Mouse (Mus musculus) G1E (cell line): ENCODE measurements at regions not wholly inside any gene's neighbourhood (a gene's known extent, or its start where the extent isn't known, plus 50 kb on each side); places are given as distances from the start of the nearest gene placed in this dataset.

Experiments used
- ATAC-seq: 2 replicates; pipeline ENCODE4 v1.8.0; 2016; ENCODE audit warnings: mild to moderate bottlenecking; ENCODE audit not compliant: insufficient number of reproducible peaks, poor library complexity, low FRiP score, severe bottlenecking; ENCODE audit errors: extremely low read depth
- DNase-seq: peaks from one replicate; pipeline ENCODE4 v3.0.0; 2012; ENCODE audit warnings: low spot score
- H3K27me3 ChIP-seq: 2 replicates; pipeline ENCODE4 v1.6.1; 2012; ENCODE audit warnings: mild to moderate bottlenecking, low read length, inconsistent platforms; ENCODE audit not compliant: insufficient read depth
- H3K36me3 ChIP-seq: replicated peaks from 2 replicates; pipeline ENCODE3; 2012; ENCODE audit warnings: mild to moderate bottlenecking, inconsistent platforms
- H3K4me1 ChIP-seq: 2 replicates; pipeline ENCODE4 v1.6.1; 2012; ENCODE audit warnings: low read depth, low read length, inconsistent platforms, mixed read lengths; ENCODE audit not compliant: insufficient read depth
- H3K4me3 ChIP-seq: 2 replicates; pipeline ENCODE4 v1.5.1; 2012; ENCODE audit warnings: low read depth, mild to moderate bottlenecking, inconsistent platforms, low read length, moderate library complexity, mixed read lengths
- H3K9me3 ChIP-seq: replicated peaks from 2 replicates; pipeline ENCODE4 v1.6.1; 2012; ENCODE audit warnings: inconsistent platforms
- CTCF ChIP-seq: IDR thresholded peaks from 2 replicates; pipeline ENCODE4 v1.5.1; 2012; ENCODE audit warnings: low read depth, low read length, inconsistent platforms, mixed read lengths
- GATA1 ChIP-seq: IDR thresholded peaks from 2 replicates; pipeline ENCODE4 v1.6.1; 2012; ENCODE audit warnings: borderline replicate concordance, low read length, inconsistent platforms, mixed read lengths
- GATA2 ChIP-seq: IDR thresholded peaks from 2 replicates; pipeline ENCODE4 v1.6.1; 2012; ENCODE audit warnings: low read depth, low read length, inconsistent platforms, borderline replicate concordance
- POLR2AphosphoS5 ChIP-seq: IDR thresholded peaks from 2 replicates; pipeline ENCODE4 v1.6.1; 2012; ENCODE audit warnings: low read depth, low read length, inconsistent platforms; ENCODE audit not compliant: insufficient replicate concordance
- TAL1 ChIP-seq: conservative IDR thresholded peaks from 2 replicates; pipeline ENCODE4 v1.6.1; 2012; ENCODE audit warnings: low read depth, low read length, inconsistent platforms, mixed read lengths

DNA sequence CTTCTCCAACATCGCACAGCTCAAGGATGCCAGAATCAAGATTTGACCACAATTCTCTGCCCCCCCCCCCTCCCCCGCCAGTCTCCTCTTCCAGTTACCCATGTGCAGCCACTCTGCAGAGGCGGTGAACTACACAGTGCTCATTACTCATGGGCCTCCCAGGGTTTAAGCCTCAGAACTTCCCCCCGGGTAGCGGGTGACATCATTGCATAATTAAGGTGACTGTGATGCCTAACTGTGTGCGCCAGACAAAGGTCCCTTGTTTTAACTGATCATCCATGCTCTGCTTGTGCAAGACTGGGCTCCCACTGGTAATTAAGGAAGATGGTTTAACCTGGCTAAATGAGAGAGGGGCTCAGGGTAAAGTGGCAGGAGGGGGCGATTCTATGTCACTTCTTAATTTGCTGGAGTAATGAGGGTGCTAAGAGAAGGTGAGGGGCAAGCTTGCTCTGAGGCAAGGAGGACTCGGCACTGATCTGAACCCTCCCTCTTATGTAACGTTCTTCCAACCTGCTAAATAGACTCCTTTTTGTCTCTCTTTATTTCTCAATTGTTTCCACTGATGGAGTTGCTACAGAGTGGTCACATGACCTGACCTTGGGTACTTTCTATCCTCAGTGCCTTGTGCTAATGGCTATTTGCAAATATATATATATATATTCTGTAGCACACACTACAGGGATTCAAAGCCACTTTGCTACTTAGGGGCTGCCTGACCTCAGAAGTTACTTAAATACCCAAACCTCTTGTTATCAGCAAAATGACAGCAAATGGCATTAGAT is 126.2 kb downstream of the Gas1 start:
- no peaks in the 10 kb centered on the region for H3K27me3 ChIP-seq
- DNase-seq, result no peak
- peaks cover 61% of the 10 kb centered on the region for H3K9me3 ChIP-seq
- TF ChIP-seq TAL1 (no peak), CTCF (no peak), GATA2 (no peak), GATA1 (no peak), POLR2AphosphoS5 (no peak)
- H3K4me1 ChIP-seq, result no peaks in the 10 kb centered on the region
- no peak for ATAC-seq
- H3K4me3 ChIP-seq, result no peak overlapping the region
- H3K36me3 ChIP-seq, result no peaks in the 10 kb centered on the region

DNA sequence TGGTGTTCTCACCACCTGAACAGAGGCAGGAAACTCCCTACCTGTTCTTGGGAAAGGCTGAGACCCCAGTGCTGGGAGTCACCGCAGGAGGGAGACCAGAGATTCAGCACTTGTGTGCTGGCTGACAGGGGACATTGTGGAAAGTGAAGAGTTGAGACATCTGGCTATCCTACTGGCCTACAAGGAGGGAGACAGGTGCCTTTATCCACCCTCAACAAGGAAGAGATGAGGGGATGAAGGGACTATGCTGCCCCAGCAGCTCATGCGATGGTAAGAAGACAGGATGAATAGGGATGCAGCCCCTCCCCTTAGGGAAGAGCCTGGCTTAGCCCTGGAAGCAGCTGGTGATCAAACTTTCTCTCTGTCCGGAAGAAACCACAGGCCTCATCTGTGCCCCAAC is 127.5 kb downstream of the Gas1 start:
- H3K27me3 ChIP-seq, result no peaks in the 10 kb centered on the region
- H3K36me3 ChIP-seq, result no peaks in the 10 kb centered on the region
- no peak overlapping the region for H3K4me3 ChIP-seq
- TF ChIP-seq GATA1 (no peak), POLR2AphosphoS5 (no peak), TAL1 (no peak), CTCF (no peak), GATA2 (no peak)
- H3K9me3 ChIP-seq, result peaks cover 65% of the 10 kb centered on the region
- no peaks in the 10 kb centered on the region for H3K4me1 ChIP-seq
- ATAC-seq, result no peak
- no peak for DNase-seq

DNA sequence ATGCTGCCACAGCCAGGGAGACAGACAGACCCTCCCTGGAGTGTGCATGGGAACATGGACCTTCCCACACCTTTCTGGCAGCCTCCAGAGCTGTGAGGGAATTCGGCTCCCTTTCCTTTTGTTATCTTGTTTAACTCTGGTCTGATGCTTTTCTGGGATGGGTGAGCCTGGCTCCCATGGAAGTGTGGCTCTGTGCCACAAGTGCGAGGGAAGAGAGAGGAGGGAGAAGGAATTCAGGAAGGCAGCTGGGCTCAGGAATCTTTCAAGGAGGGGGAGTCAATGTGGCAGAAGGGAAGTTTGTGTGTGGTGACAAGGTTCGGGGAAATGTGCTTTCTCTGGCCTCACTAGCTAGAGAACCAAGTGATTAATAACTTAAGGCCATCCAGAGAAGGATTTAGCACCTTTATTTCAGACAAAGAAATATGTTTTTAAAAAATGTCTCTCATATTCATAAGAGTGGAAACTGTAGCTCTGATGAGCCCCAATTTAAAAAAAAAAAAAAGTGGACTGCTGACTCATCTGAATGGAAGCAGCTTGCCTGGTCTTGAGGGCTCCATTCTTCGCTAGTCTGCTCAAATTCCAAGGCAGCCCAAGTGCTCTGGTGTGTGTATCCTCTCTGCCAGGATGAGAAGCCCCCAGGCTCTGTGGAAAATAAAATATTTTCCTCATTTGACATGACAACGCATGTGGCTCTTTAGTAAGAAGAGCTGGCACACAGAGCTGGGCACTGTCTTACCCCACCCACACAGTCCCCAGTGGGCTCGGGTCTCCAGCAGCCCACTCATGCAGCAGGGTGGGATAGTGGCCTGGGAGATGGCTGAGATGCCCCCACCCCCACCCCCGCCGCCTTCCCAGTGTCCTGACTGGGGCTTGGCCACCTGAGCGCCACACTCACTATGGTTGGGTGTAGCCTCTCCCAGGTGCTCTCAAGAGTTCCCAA is 129.1 kb downstream of the Gas1 start:
- ATAC-seq (no peak), DNase-seq (no peak)
- H3K36me3 ChIP-seq, result no peaks in the 10 kb centered on the region
- TF ChIP-seq TAL1 (no peak), CTCF (no peak), GATA2 (no peak), GATA1 (no peak), POLR2AphosphoS5 (no peak)
- H3K4me3 ChIP-seq, result no peak overlapping the region
- H3K9me3 ChIP-seq, result peaks cover 71% of the 10 kb centered on the region
- H3K4me1 ChIP-seq, result no peaks in the 10 kb centered on the region
- no peaks in the 10 kb centered on the region for H3K27me3 ChIP-seq

DNA sequence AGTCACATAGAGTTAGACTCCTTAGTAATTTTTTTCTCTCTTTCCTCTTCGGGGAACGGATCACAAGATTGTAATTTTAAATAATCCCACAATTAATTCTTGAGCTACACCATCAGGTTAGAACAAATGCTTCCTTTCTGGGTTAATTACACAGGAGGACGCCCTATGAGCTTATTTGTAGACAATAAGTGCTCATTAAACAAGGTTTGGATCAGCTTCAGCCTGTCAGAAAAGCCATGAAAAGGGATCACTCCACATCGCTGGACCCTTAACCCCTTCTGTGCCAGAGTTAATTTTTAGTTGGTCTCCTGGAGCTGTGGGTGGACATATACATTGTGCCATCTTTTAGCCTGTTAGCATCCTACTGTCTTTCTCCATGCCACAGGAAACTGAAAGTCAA is 131.4 kb downstream of the Gas1 start:
- H3K27me3 ChIP-seq, result no peaks in the 10 kb centered on the region
- no peaks in the 10 kb centered on the region for H3K4me1 ChIP-seq
- H3K9me3 ChIP-seq, result peaks cover 80% of the 10 kb centered on the region
- H3K36me3 ChIP-seq, result no peaks in the 10 kb centered on the region
- no peak overlapping the region for H3K4me3 ChIP-seq
- DNase-seq (no peak), ATAC-seq (no peak)
- TF ChIP-seq GATA1 (no peak), POLR2AphosphoS5 (no peak), TAL1 (no peak), CTCF (no peak), GATA2 (no peak)

DNA sequence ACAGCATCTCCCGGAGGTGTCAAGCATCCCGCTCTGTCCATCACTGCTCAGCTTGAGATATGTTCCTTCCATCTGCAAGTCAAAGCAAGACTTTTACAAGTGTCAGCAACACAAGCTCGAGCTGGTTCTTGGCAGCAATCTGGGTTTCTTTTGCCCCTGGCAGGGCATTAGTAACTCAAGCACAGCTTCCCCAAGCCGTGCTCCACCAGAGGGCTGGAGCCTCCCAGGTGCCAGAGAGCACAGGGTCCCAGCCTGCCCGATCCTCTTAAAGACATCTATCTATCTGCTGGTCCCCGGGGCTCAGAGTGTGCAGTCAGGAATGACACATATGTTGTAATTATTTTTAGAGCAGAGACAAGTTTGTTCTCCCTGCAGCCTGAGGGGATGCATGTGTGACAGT is 132.3 kb downstream of the Gas1 start:
- H3K4me3 ChIP-seq, result no peak overlapping the region
- no peak for TF ChIP-seq POLR2AphosphoS5
- no peak for TF ChIP-seq GATA2
- no peak for TF ChIP-seq TAL1
- no peak for TF ChIP-seq GATA1
- TF ChIP-seq CTCF, result no peak
- no peaks in the 10 kb centered on the region for H3K36me3 ChIP-seq
- DNase-seq (no peak), ATAC-seq (no peak)
- H3K9me3 ChIP-seq, result peaks cover 77% of the 10 kb centered on the region
- no peaks in the 10 kb centered on the region for H3K27me3 ChIP-seq
- no peaks in the 10 kb centered on the region for H3K4me1 ChIP-seq

DNA sequence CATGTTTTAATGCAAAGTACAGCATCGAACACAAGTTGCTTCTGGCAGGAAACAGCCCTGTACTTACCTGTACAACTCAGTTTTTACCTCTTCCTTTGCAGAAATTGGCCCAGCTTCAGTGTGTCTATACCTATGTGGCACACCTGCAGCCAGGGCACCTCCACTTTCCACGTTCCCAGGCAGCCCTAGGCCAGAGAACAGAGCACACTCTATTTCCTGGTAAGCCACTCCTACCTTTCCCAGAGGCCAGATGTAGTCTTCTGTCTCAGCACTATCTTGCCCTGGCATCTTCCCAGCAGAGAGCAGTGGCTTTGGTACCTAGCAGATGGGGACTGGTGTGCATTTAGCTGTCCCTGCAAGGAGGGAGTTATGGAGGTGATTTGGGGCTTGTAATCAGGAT is 134.7 kb downstream of the Gas1 start:
- no peak for DNase-seq
- no peak overlapping the region for H3K4me3 ChIP-seq
- H3K36me3 ChIP-seq, result no peaks in the 10 kb centered on the region
- no peak for TF ChIP-seq POLR2AphosphoS5
- no peak for TF ChIP-seq CTCF
- TF ChIP-seq GATA1, result no peak
- no peak for TF ChIP-seq GATA2
- TF ChIP-seq TAL1, result no peak
- H3K27me3 ChIP-seq, result no peaks in the 10 kb centered on the region
- ATAC-seq, result no peak
- no peaks in the 10 kb centered on the region for H3K4me1 ChIP-seq
- H3K9me3 ChIP-seq, result peaks cover 74% of the 10 kb centered on the region
